Mouse (Mus musculus) midbrain, embryonic 11.5 days (tissue): ENCODE data around the gene Slc26a8. TPM values are rescaled to one million over a fixed set of nuclear protein-coding genes. Genes with fewer than 3 reads are reported as not detected.

Experiments used
- ATAC-seq: fragments of 200-750 bp; cut with Nextera tagmentation; 2 replicates; pipeline ENCODE4 v1.8.0; 2017; ENCODE audit warnings: moderate TSS enrichment, moderate library complexity; ENCODE audit not compliant: low FRiP score
- DNase-seq: peaks from one replicate; pipeline ENCODE4 v3.0.0; 2015; ENCODE audit warnings: low spot score; ENCODE audit errors: missing footprints
- H3K27ac ChIP-seq: fragments of 300-500 bp; sonication (generic); 2 replicates; pipeline ENCODE4 v1.5.1; 2014; ENCODE audit warnings: low read depth, low read length
- H3K27me3 ChIP-seq: fragments of 300-500 bp; sonication (generic); 2 replicates; pipeline ENCODE4 v1.6.1; 2014; ENCODE audit warnings: mild to moderate bottlenecking, low read length, moderate library complexity, mixed read lengths; ENCODE audit not compliant: control insufficient read depth, insufficient read depth
- H3K36me3 ChIP-seq: fragments of 300-500 bp; sonication (generic); 2 replicates; pipeline ENCODE4 v1.6.1; 2014; ENCODE audit warnings: mild to moderate bottlenecking, low read length, moderate library complexity, mixed read lengths; ENCODE audit not compliant: control insufficient read depth, insufficient read depth
- H3K4me1 ChIP-seq: fragments of 300-500 bp; sonication (generic); 2 replicates; pipeline ENCODE4 v1.6.1; 2014; ENCODE audit warnings: low read length; ENCODE audit not compliant: control insufficient read depth, insufficient read depth
- H3K4me2 ChIP-seq: fragments of 300-500 bp; sonication (generic); 2 replicates; pipeline ENCODE4 v1.6.1; 2014; ENCODE audit warnings: mild to moderate bottlenecking, moderate library complexity
- H3K4me3 ChIP-seq: fragments of 300-500 bp; sonication (generic); 2 replicates; pipeline ENCODE4 v1.5.1; 2014; ENCODE audit warnings: low read depth, low read length
- H3K9ac ChIP-seq: fragments of 300-500 bp; sonication (generic); 2 replicates; pipeline ENCODE4 v1.6.1; 2014; ENCODE audit warnings: low read length
- H3K9me3 ChIP-seq: fragments of 300-500 bp; sonication (generic); 2 replicates; pipeline ENCODE4 v1.6.1; 2016; ENCODE audit warnings: low read length; ENCODE audit not compliant: control insufficient read depth
- WGBS: fragments of 180-500 bp; shearing (Covaris S2); extraction: QIAGEN DNeasy Blood & Tissue Kit; methylation state at CpG from one replicate; pipeline ENCODE4 v1.1.7; 2014; 5-methylcytosine and 5-hydroxymethylcytosine counted together
- polyA plus RNA-seq: library from polyadenylated mRNA; unstranded; fragments of >200 nt; fragmentation: Nextera tagmentation; extraction: Ambion mirVana; gene quantifications from 2 replicates; pipeline ENCODE4 v1.2.1, GENCODE M21; 2014

Slc26a8 gene
- polyA plus RNA-seq, 1 experiment from 2014 or later: 0.75 TPM

DNA sequence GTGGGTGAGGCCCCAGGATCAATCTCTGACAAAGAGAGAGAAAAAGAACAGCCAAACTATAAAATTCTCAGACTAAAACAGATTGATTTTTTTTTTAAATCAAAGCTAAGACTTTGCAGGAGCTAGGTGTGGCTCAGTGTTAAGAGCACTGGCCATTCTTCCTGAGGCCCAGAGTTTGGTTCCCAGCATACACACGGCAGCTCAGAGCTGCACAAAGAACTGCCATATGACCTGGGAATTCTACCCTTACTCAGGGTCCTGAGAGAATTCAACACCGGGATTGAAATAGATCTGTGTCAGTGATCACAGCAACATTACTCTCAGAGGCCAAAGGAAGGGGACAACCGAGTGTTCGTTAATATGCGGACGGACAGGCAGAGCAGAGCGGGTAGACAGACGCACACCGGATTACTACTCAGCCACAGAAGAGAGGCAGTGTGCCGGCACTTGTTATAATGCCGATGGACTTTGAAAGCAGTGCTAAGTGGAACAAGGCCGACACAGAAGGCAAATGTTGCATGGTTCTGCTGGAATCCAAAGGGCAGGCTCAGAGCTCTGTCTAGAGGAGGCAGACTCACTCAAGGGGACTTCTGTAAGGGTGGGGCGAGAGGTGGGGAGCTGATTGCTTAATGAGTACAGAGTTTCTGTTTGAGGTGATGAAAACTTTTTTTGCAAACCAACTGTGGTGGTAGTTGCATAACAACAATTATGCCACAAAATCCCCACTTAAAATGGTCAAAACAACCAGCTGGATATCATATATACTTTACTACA lies 7.5 kb downstream of the Slc26a8 start:
- Histone ChIP-seq H3K9me3 (no peaks in the 10 kb centered on the region), H3K4me2 (no peak overlapping the region), H3K4me1 (no peaks in the 10 kb centered on the region), H3K27ac (no peak overlapping the region), H3K27me3 (no peaks in the 10 kb centered on the region), H3K36me3 (no peaks in the 10 kb centered on the region), H3K4me3 (no peak overlapping the region), H3K9ac (no peak overlapping the region)
- DNase-seq (no peak), ATAC-seq (no peak)
- 74% methylated on average over 13 of the region's 13 CpGs for WGBS

DNA sequence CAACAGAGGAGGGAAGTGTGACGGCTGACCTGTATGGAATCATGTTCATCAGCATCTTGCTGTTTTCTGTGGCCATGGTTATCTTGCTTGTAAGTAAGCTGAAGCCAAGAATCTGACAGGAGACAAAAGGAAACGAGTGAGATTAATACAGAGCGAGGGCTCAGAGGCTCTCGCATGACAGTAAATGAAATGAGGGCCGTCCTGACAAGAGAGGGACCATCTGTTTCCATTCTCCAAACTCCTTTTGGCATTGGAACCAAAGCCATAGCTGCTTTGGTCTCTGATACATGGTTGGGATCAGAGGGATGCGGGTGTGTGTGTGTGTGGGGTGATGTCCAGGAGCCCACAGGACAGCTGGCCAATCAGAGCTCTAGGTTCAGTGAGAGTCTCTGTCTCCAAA lies 30.5 kb downstream of the Slc26a8 start:
- Histone ChIP-seq H3K9me3 (no peaks in the 10 kb centered on the region), H3K36me3 (no peaks in the 10 kb centered on the region), H3K9ac (no peak overlapping the region), H3K4me1 (no peaks in the 10 kb centered on the region), H3K27me3 (no peaks in the 10 kb centered on the region), H3K4me3 (no peak overlapping the region), H3K27ac (no peak overlapping the region), H3K4me2 (no peak overlapping the region)
- WGBS: 75% methylated on average over 6 of the region's 6 CpGs
- DNase-seq (no peak), ATAC-seq (no peak)

DNA sequence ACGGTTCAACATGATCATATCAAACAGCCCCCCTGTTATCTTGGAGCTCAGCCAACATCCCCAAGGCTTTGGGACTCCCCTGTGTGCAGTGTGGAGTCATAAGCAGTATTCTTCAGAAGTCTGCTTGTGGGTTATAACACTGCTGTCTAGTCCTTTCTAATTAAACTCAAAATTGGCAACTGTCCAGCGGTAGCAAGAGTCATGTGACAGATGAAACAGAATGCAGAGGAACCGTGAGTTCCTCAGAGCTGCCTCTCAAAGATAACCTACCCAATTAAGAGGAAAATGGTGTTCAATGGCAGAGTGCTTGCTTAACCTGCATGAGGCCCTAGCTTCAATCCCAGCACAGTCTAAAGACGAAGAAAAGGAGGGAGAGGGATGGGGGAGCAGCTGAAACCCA lies 32.1 kb downstream of the Slc26a8 start:
- H3K4me3 ChIP-seq: no peak overlapping the region
- no peak overlapping the region for H3K4me2 ChIP-seq
- no peaks in the 10 kb centered on the region for H3K9me3 ChIP-seq
- DNase-seq (no peak), ATAC-seq (no peak)
- 76% methylated on average over 4 of the region's 4 CpGs for WGBS
- H3K36me3 ChIP-seq: no peaks in the 10 kb centered on the region
- H3K9ac ChIP-seq: no peak overlapping the region
- no peak overlapping the region for H3K27ac ChIP-seq
- H3K27me3 ChIP-seq: no peaks in the 10 kb centered on the region
- H3K4me1 ChIP-seq: no peaks in the 10 kb centered on the region

DNA sequence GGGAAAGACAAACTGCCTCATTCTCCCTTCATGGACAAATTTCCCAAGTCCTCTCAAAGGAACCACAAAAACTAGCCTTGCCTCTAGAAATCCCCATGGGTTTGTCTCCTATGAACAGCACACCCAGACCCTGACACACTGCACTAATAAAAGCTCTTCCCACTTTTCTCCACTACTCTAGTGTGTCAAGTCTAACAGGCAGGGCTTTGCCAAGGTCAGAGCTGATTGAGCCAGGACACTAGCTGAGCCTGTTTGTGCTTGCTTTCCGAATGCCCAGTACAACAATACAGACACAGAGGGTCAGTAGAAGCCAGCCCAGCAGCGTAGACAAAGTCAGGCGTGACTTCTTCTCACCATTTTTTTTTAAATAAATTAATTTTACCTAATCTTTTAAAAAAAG lies 39.8 kb downstream of the Slc26a8 start:
- ATAC-seq (no peak), DNase-seq (no peak)
- no peak overlapping the region for H3K27ac ChIP-seq
- H3K36me3 ChIP-seq: no peaks in the 10 kb centered on the region
- no peaks in the 10 kb centered on the region for H3K27me3 ChIP-seq
- H3K4me1 ChIP-seq: no peaks in the 10 kb centered on the region
- no peaks in the 10 kb centered on the region for H3K9me3 ChIP-seq
- H3K4me2 ChIP-seq: no peak overlapping the region
- H3K9ac ChIP-seq: no peak overlapping the region
- no peak overlapping the region for H3K4me3 ChIP-seq
- 75% methylated on average over 3 of the region's 3 CpGs for WGBS

DNA sequence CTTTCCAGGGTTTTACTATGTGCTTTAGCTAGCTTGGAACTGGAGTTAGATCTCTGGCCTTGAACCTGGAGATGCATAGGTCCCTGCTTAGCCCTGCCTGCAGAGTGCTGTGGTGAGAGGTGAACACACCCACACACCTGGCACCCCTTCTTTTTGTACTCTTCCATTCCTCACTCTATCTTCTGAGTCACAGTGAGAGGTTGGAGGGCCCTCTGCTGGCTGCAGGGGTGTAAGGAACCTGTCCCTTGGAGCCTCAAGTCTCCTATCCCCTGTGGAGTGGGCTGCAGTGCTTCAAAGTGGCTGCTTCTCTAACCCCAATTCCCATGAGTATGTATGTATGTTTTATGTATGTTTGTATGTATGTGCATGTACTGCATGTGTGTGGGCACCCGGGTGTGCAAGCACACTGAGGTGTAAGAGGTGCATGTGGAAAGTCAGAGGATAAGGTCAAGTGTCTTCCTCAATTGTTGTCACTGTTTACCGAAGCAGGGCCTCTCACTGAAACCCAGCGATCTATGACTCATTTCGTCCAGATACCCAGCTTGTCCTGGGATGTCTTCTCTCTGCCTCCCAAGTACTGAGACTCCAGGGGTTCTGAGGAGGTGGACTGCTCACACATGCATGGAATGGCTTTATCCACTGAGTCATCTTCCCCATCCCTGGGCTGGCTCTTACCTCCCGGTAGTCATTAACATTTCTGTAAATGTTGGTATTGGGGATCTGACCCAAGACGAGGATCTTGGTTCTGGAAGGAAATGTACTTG lies 41.2 kb downstream of the Slc26a8 start:
- Histone ChIP-seq H3K4me2 (no peak overlapping the region), H3K9ac (no peak overlapping the region), H3K27ac (no peak overlapping the region), H3K4me1 (no peaks in the 10 kb centered on the region), H3K27me3 (no peaks in the 10 kb centered on the region), H3K9me3 (no peaks in the 10 kb centered on the region), H3K4me3 (no peak overlapping the region), H3K36me3 (no peaks in the 10 kb centered on the region)
- WGBS: 55% methylated on average over 6 of the region's 6 CpGs
- DNase-seq (no peak), ATAC-seq (no peak)

DNA sequence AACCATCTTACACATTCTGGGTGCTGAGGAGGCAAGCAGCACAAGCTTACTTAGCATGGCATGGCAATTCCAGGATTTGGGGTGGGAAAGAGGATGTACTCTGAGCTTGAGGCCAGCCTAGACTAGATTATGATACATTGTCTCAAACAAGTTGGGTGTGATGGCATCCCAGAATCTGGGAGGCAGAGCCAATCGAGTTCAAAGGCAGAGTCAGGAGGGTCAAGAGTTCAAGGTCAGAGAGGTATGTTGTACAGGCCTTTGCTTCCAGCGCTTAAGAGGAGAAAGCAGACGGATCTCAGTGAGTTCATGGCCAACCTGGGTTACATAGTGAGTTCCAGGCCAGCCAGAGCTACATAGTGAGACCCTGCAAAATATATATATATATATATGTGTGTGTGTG lies 43.8 kb downstream of the Slc26a8 start:
- H3K9me3 ChIP-seq: no peaks in the 10 kb centered on the region
- no peaks in the 10 kb centered on the region for H3K4me1 ChIP-seq
- no peak overlapping the region for H3K9ac ChIP-seq
- DNase-seq (no peak), ATAC-seq (no peak)
- no peaks in the 10 kb centered on the region for H3K36me3 ChIP-seq
- H3K27me3 ChIP-seq: no peaks in the 10 kb centered on the region
- WGBS: 69% methylated on average over 3 of the region's 3 CpGs
- H3K4me3 ChIP-seq: no peak overlapping the region
- no peak overlapping the region for H3K4me2 ChIP-seq
- H3K27ac ChIP-seq: no peak overlapping the region

DNA sequence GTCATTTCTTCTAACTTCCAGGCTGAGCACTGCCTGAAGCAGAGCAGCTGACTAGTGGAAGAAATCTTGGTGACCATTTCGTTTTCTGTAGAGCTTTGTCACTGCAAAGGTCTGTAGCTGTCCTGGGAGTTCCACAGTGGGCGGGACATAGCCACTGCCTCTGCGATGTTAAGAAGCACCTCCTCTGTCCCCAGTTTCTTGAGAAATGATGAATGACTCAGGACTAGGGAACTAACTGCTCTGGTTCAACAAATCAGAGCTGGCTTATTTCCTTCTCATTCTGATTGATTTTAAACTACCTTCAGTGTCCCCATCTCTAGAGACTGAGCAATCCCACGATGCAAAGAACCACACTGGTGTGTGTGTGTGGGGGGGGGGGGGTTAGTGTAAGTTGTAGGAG lies 45.9 kb downstream of the Slc26a8 start:
- Histone ChIP-seq H3K4me3 (no peak overlapping the region), H3K9ac (no peak overlapping the region), H3K4me1 (no peaks in the 10 kb centered on the region), H3K27ac (no peak overlapping the region), H3K9me3 (no peaks in the 10 kb centered on the region), H3K4me2 (no peak overlapping the region), H3K27me3 (no peaks in the 10 kb centered on the region), H3K36me3 (no peaks in the 10 kb centered on the region)
- DNase-seq: no peak
- 61% methylated on average over 4 of the region's 4 CpGs for WGBS
- ATAC-seq: no peak

DNA sequence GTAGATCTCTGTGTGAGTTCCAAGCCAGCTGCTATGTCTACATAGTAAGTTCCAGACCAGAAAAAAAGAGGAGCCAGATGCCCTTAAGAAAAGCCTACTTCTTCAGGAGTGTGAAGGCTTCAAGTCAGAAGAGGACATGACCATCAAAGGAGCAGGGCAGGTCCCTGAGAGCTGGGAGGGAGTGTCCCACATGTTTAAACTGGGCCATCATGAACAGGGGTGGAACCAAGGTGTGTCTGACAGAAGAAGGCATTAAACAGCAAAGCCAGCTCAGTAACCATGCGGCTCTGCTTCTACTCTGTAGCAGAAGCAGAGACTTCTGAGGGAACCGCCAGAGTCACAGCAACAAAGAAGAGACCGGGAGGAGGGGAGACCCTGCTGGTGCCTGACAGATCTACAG lies 46.3 kb downstream of the Slc26a8 start:
- H3K27me3 ChIP-seq: no peaks in the 10 kb centered on the region
- H3K27ac ChIP-seq: no peak overlapping the region
- H3K36me3 ChIP-seq: no peaks in the 10 kb centered on the region
- H3K9ac ChIP-seq: no peak overlapping the region
- no peaks in the 10 kb centered on the region for H3K4me1 ChIP-seq
- H3K9me3 ChIP-seq: no peaks in the 10 kb centered on the region
- 50% methylated on average over 3 of the region's 3 CpGs for WGBS
- ATAC-seq (no peak), DNase-seq (no peak)
- H3K4me2 ChIP-seq: no peak overlapping the region
- H3K4me3 ChIP-seq: no peak overlapping the region

DNA sequence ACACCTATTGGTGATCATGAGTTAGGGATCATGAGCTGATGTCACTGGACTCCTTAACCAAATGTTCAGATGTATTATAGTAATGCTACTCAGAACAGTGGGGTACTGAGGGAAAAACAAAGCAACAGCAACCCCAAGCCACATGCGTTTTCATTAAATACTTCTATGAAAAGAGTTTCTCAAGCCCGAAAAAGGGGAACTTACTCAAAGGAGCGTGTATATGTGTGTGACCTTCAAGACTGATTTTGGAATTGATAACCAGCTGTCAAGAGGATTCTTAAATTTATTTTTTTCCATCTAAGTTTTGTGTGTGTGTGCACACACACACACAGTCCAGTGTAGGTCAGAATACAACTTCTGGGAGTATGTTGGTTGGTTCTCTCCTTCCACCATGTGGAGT lies 49.9 kb downstream of the Slc26a8 start:
- Histone ChIP-seq H3K9me3 (no peaks in the 10 kb centered on the region), H3K36me3 (no peaks in the 10 kb centered on the region), H3K4me3 (no peak overlapping the region), H3K4me1 (no peaks in the 10 kb centered on the region), H3K9ac (no peak overlapping the region), H3K27me3 (no peaks in the 10 kb centered on the region), H3K27ac (no peak overlapping the region), H3K4me2 (no peak overlapping the region)
- 84% methylated on average over 3 of the region's 3 CpGs for WGBS
- no peak for ATAC-seq
- no peak for DNase-seq
